Mouse (Mus musculus) right cerebral cortex, postnatal 14 days (tissue): ENCODE measurements around the gene 6030458C11Rik.
"Not testable (repeated sequence)": the region's sequence is repeated elsewhere in the genome, so short reads cannot be mapped to it uniquely, and the experiment has no call there.

Experiments used
- DNase-seq: peaks from one replicate; pipeline ENCODE4 v3.0.0; 2022

The 6030458C11Rik gene

GRCm38 (mm10) chr15:12817592-12817991, 6.9 kb downstream of the 6030458C11Rik start:
- no peak for DNase-seq

- no peak for DNase-seq
Observed at GRCm38 (mm10) chr15:12812646-12813045, 11.8 kb downstream of the 6030458C11Rik start.

DNA sequence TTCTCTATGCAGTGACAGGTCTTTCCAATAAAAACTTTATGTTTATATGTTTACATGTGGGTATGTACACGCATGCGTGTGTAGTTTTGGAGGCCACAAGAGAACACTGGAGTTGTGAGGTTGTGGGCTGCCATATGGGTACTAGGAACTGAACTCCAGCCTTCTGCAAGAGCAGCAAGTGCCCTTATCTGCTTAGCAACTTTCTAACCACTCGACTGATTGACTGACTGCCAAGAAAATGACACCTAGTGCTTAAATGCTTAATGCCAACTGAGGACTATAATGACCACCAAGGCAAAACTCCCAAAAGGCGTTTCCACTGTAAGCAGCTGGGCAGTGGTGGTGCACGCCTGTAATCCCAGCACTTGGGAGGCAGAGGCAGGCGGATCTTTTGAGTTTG, 15.1 kb downstream of the 6030458C11Rik start:
- no peak for DNase-seq

DNA sequence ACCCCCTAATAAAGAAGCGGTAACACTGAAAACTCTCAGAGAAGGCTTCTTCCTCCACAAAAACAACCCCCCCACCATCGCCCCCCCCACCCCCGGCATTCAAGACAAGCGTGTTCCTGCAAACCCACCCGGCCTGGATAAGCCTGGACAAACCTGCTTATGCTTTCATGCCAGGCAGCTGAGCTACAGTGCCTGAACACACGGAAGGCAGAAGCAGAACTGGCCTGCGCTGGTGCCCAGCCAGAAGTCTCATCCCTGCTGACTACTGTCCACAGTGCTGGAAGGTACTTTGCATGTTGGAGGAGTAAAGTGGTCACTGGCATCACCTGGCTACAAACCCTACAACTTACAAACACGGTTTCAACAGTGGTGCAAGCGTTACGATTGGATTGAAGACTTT, 17.4 kb downstream of the 6030458C11Rik start:
- no peak for DNase-seq

DNA sequence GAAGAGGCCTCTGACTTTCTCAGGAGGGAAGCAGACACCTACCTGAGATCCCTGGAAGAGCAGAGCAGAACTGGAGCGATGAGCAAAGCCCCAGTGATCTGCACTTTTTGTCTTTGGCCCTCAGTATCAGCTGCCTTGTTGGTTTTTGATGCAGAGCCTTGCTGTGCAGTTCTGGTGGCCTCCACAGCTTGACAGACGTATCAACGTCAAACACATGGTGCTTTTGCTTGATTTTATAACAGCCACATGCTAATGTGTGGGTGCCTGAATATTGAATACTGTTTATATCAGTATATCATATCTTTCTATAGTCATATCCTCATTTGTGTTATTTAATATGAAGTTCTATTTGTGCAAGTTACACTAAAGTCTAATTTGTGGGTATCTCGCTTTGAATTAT, 19.4 kb downstream of the 6030458C11Rik start:
- no peak for DNase-seq

- DNase-seq = not testable (repeated sequence)
Observed at GRCm38 (mm10) chr15:12801142-12801506, 23.3 kb downstream of the 6030458C11Rik start.

GRCm38 (mm10) chr15:12800405-12801141, 23.9 kb downstream of the 6030458C11Rik start:
- no peak for DNase-seq

DNA sequence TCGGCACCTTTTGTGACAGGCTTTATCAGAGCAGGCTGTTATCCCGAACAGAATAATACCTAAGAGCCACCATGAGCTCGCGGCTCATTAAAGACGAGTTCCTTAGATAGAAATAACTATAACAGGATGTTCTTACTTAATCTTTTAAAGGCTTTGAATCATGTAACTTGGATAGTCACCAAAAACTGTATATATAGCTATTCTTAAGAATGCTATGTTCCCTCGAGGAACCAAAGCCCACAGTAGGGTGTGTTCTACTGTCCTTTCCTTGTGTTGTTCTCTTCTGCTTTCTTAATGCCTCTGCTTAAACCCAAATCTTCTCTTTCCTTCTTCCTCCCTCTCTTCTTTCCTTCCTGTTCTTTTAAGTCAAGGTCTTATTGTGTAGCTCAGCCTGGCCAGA, 26.4 kb downstream of the 6030458C11Rik start:
- no peak for DNase-seq

DNA sequence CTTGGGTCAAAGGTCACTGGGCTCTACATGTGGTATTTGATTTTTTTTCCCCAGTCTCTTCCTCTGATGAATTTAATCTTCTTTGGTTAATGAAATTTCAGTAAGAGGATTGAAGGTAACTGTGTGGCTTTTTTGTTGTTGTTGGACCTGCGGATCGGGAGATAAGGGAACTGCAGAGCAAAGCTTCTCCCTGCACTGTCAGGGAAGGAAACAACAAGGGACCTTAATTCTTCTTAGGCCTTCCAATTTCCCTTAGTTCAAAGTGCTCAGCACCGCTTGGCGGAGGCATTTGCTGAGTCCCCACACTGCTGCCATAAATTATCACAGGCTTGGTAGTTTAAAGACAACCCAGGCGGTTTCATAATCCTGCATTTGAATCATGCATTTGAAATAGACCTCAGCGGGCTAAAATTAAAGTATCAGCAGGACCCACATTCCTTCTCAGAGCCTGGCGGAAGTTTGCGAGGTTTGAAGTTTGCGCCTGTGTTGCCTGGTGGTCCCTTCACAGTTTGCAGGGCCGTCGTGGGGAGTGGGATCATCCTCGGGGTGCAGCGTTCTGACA, 28.5 kb downstream of the 6030458C11Rik start:
- DNase-seq = no peak

DNA sequence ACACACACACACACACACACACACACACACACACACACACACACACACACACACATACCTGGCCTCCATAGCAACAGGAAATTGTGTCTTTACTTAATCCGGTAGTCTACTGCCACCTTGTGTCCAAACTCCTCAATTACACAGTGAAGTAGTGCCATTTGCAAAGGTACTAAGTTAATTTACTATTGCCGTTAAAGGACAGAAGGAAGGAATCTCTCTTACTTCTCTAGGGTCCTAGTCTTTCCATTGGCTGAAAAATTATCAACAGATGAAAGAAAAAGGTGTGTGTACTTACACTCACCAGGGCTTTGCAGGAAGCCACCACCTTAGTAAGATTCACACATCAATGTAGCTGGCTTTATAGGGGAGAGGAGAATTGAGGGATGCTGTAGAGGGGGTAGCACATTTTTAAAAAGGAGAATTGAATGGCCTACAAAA, 29.0 kb downstream of the 6030458C11Rik start:
- peak; percentile 36 for DNase-seq

- no peak for DNase-seq
Observed at GRCm38 (mm10) chr15:12794311-12794710, 30.1 kb downstream of the 6030458C11Rik start.

DNA sequence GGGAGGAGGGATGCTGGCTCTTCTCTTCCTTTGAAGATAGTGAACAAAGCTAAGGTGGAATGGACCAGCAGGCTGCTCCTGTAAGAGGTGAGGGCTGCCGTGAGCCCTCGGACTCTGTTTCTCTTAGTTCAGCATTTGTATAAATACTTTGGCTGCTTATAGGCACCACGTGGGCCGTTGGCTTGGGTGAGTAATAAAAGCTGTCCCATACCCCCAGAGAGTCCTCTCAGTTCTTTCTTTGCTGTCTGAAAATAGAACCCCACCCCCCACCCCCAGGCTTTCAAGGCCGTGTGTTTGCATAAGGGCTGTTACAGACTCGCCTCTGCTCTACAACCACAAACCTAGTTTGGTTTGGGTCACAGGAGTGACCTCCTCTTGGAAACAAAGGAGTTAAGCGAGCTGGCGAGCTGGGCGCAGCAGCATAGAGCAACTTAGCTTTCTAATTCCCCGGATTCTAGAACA, 35.0 kb downstream of the 6030458C11Rik start:
- DNase-seq = no peak

DNA sequence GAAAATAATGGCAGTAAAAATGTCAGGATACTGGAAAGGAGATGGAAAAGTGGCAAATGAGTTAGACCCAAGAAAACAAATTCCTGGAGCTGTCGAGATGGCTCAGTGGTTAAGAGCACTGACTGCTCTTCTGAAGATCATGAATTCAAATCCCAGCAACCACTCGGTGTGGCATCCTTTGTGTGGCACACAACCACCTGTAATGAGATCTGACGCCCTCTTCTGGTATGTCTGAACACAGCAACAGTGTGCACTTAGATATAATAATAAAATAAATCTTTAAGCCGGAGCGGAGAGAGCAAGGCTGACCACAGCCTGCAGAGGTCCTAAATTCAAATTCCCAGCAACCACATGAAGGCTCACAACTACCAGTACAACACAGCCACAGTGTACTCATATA, 35.9 kb downstream of the 6030458C11Rik start:
- DNase-seq = no peak

DNA sequence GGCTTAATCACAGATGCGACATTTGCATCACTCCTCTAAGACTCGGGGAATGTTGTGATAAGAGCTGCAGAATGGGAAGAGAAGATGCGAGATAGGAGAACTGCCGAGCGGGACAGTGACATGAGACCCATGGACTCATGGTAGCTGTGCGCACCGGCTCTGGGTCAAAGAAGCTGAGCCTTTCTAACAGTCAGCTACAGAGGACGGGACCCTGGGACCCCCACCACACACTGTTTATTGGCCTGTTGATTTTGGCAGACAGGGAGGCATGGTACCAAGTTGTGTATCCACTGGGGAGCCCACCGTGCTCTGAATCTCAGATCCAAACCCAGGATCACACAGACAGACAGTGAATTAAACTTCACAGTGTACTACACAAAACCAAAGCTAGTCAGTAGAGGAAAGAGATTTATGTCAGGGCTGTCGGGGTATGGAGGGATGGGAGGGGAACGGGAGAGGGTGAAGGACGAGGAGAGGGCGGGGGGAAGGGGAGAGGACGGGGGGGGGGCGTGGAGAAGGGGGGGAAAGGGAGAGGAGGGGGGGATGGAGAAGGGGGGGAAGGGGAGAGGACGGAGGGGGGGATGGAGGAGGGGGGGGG, 42.6 kb downstream of the 6030458C11Rik start:
- no peak for DNase-seq

GRCm38 (mm10) chr15:12781296-12781695, 43.2 kb downstream of the 6030458C11Rik start:
- DNase-seq = no peak

- no peak for DNase-seq
Observed at GRCm38 (mm10) chr15:12774149-12774753, 50.2 kb downstream of the 6030458C11Rik start.

- DNase-seq = peak; percentile 55
Observed at GRCm38 (mm10) chr15:12770958-12771357, 53.5 kb downstream of the 6030458C11Rik start.

GRCm38 (mm10) chr15:12766848-12767247, 57.6 kb downstream of the 6030458C11Rik start:
- no peak for DNase-seq

DNA sequence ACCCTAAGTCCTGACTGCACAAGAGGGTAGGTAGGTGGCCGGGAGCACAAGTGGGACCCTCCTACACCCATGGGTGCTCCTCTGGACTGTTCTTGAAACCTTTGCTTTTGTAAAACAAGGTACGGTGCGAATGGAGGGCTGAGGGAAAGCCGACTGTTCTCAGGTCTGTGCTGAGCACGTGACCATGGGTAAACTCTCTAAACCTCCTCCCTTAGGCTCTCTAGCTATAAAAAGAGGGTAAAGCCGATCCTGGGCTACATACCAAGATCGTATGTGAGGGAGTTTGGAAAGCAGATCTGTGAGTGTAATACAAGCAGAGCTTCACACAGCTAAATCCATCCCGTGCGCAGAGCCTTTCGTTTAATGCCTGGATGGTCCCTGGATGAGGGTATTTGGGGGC, 61.3 kb downstream of the 6030458C11Rik start:
- no peak for DNase-seq

- DNase-seq = no peak
Observed at GRCm38 (mm10) chr15:12762258-12762913, 62.1 kb downstream of the 6030458C11Rik start.

GRCm38 (mm10) chr15:12760747-12761146, 63.7 kb downstream of the 6030458C11Rik start:
- no peak for DNase-seq

DNA sequence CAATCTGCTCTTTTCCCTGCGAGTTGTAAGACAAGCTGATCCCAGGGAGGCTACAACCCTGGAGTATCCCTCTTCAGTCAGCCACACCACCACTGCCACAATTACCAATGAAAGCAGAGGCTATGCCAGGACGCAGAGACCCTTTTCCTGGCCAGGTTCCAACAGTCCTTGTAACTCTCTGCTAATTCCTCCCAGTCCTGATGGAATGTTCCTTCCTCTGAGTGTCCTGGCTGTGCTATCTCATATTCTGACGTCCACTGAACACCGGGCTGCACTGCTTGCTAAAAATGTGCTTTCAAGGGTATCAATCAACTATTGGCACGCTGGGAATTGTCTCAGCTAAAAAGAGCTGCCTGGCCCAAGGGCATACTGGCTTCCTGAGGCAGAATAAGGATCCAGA, 66.0 kb downstream of the 6030458C11Rik start:
- DNase-seq = no peak
